Mouse (Mus musculus): ENCODE data around the gene Slc17a3.
A peak's percentile ranks its signal among the peaks of the same experiment; 100 is the strongest.

DNA sequence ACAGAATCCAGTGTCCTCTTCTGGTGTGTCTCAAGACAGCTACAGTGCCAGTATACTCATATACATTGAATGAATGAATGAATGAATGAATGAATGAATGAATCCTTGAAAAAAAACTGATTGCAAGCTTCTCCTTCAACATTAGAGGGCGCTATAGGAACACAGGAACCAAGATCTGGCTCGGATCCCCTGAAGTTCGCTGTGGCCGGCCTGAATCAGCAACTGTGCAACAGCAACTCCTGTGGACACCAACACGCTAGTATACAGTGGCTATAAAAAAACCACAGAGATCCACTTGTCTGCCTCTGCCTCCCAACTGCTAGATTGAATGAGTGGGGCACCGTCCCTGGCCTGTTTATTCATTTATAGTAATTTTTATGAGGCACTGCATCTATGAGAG, 6.2 kb upstream of the Slc17a3 start:
- TF ChIP-seq CTCF (IDR thresholded peaks at IDR 0.05; ENCODE audit: low read depth) = peak; percentile 67
- TF ChIP-seq EP300 (IDR thresholded peaks at IDR 0.05; ENCODE audit: low read depth) = no peak
